Mouse (Mus musculus) thymus, postnatal 4 days (tissue): ENCODE data around the gene Wdr62.
A peak's percentile ranks its signal among the peaks of the same experiment; 100 is the strongest.
"Not testable (repeated sequence)": the region's sequence is repeated elsewhere in the genome, so short reads cannot be mapped to it uniquely, and the experiment has no call there.

Experiments used
- DNase-seq: peaks from one replicate; pipeline ENCODE4 v3.0.0; 2021

Gene Wdr62

GRCm38 (mm10) chr7:30202895-30203690 is 77.1 kb downstream of the Wdr62 start:
- DNase-seq: no peak

GRCm38 (mm10) chr7:30200661-30201060 is 79.6 kb downstream of the Wdr62 start:
- not testable (repeated sequence) for DNase-seq

GRCm38 (mm10) chr7:30200200-30200599 is 80.0 kb downstream of the Wdr62 start:
- no peak for DNase-seq

GRCm38 (mm10) chr7:30199498-30200139 is 80.6 kb downstream of the Wdr62 start:
- no peak for DNase-seq

GRCm38 (mm10) chr7:30198481-30198971 is 81.7 kb downstream of the Wdr62 start, which contains the start of gene Capns1:
Capns1 (minus strand) TSS chr7:30198811.
- peak; percentile 72 for DNase-seq

- DNase-seq: no peak
Measured at GRCm38 (mm10) chr7:30197592-30198129, 82.6 kb downstream of the Wdr62 start.

- DNase-seq: no peak
Measured at GRCm38 (mm10) chr7:30196171-30196570, 84.0 kb downstream of the Wdr62 start.

GRCm38 (mm10) chr7:30195461-30195860 is 84.8 kb downstream of the Wdr62 start:
- DNase-seq: no peak

- DNase-seq: peak; percentile 98
Measured at GRCm38 (mm10) chr7:30194884-30195283, 85.3 kb downstream of the Wdr62 start.

- DNase-seq: peak; percentile 52
Measured at GRCm38 (mm10) chr7:30194101-30194831, 86.0 kb downstream of the Wdr62 start.

- DNase-seq: peak; percentile 77
Measured at GRCm38 (mm10) chr7:30193581-30194100, 86.6 kb downstream of the Wdr62 start.

GRCm38 (mm10) chr7:30193013-30193412 is 87.2 kb downstream of the Wdr62 start:
- DNase-seq: no peak

- DNase-seq: no peak
Measured at GRCm38 (mm10) chr7:30192088-30192487, 88.1 kb downstream of the Wdr62 start.
